Mouse (Mus musculus) heart, adult 2 months (tissue): ENCODE measurements around the gene Cldn22.
A peak's percentile ranks its signal among the peaks of the same experiment; 100 is the strongest.

Experiments
- CTCF ChIP-seq: fragments of 200-600 bp; IDR thresholded peaks from 2 replicates; pipeline ENCODE4 v1.8.1; 2022; ENCODE audit warnings: antibody characterized with exemption, mild to moderate bottlenecking, moderate library complexity
- EP300 ChIP-seq: fragments of 200-500 bp; IDR thresholded peaks from 2 replicates; pipeline ENCODE4 v1.6.1; 2011; ENCODE audit warnings: low read depth, low read length, control low read depth; ENCODE audit not compliant: insufficient read depth
- POLR2A ChIP-seq: fragments of 200-500 bp; IDR thresholded peaks from 2 replicates; pipeline ENCODE4 v1.6.1; 2011; ENCODE audit warnings: mild to moderate bottlenecking, low read depth, low read length, control low read depth; ENCODE audit not compliant: insufficient read depth

DNA sequence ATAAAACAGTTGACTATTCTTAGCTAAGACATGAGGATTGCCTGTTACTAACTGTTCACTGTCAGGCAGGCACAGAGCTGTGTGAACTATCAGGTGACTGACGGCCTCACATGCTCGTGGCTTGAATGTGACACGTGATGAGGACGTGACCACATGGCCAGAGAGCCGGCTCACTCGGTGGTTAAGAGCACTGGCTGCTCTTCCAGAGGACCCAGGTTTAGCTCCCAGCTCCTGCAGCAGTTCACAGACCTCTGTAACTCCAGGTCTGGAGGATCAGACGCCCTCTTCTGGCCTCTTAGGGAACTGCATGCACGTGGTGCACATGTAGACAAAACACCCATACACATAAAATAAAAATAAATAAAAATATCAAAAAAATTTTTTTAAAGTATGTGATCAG lies 25.6 kb downstream of the Cldn22 start:
- TF ChIP-seq POLR2A: no peak
- TF ChIP-seq EP300: no peak
- peak; percentile 69 for TF ChIP-seq CTCF
